Mouse (Mus musculus) C2C12 (cell line): ENCODE data around the gene Dnajc13.

Experiments
- CTCF ChIP-seq: IDR thresholded peaks from one replicate; pipeline ENCODE4 v1.5.1; 2011; ENCODE audit not compliant: control insufficient read depth, insufficient read depth, insufficient read length
- FOSL1 ChIP-seq: IDR thresholded peaks from one replicate; pipeline ENCODE4 v1.8.0; 2011; ENCODE audit warnings: mild to moderate bottlenecking, low read length; ENCODE audit not compliant: poor library complexity, insufficient read depth, severe bottlenecking
- MAX ChIP-seq: IDR thresholded peaks from one replicate; pipeline ENCODE4 v1.6.1; 2011; ENCODE audit warnings: mild to moderate bottlenecking, control low read depth
- MYOD1 ChIP-seq: IDR thresholded peaks from one replicate; pipeline ENCODE4 v1.6.1; 2011; ENCODE audit warnings: low read depth; ENCODE audit not compliant: control insufficient read depth, insufficient read length
- MYOG ChIP-seq: IDR thresholded peaks from one replicate; pipeline ENCODE4 v1.6.1; 2011; ENCODE audit not compliant: control insufficient read depth, insufficient read length; ENCODE audit errors: extremely low read depth
- USF1 ChIP-seq: IDR thresholded peaks from one replicate; pipeline ENCODE4 v1.6.1; 2011; ENCODE audit warnings: low read depth, mild to moderate bottlenecking, control low read depth, moderate library complexity

DNA sequence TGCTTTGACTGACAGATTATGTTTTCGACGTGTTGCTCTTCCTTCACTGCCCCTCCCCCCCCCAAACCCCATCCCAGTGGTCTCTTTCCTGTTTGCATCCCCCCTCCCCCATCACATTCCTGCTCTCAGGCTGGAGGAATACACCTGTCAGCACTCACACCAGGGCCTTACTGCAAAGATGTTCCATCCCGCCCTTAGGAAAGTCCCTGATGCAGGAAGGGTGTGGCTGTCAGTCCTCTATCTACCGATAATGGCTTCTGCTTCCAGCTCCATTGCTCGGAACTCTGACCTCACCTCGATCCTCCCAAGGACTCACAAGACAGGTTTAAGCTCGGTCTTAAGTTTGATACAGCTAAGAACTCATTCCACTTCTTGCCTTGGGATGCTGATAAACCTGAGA is 116.0 kb downstream of the Dnajc13 start:
- TF ChIP-seq CTCF (no peak), USF1 (no peak), MAX (no peak), FOSL1 (no peak), MYOD1 (no peak), MYOG (no peak)
